Mouse (Mus musculus) megakaryocyte progenitor cell, adult 5-6 weeks (primary cell): ENCODE measurements at regions not wholly inside any gene's neighbourhood (a gene's known extent, or its start where the extent isn't known, plus 50 kb on each side); places are given as distances from the start of the nearest gene placed in this dataset.
"Not testable (repeated sequence)": the region's sequence is repeated elsewhere in the genome, so short reads cannot be mapped to it uniquely, and the experiment has no call there.

Source experiments
- ATAC-seq: replicated peaks from 2 replicates; pipeline ENCODE4 v1.8.0; 2016; ENCODE audit warnings: mild to moderate bottlenecking, moderate TSS enrichment, inconsistent platforms; ENCODE audit not compliant: poor library complexity

- ATAC-seq: peak; percentile 82
These were observed 85.6 kb downstream of the Gxylt1 start for GRCm38 (mm10) chr15:93189266-93189855.

- no peak for ATAC-seq
These were observed 98.8 kb downstream of the Gxylt1 start for GRCm38 (mm10) chr15:93176221-93176620.

- no peak for ATAC-seq
These were observed 106.2 kb downstream of the Gxylt1 start for GRCm38 (mm10) chr15:93168784-93169183.

DNA sequence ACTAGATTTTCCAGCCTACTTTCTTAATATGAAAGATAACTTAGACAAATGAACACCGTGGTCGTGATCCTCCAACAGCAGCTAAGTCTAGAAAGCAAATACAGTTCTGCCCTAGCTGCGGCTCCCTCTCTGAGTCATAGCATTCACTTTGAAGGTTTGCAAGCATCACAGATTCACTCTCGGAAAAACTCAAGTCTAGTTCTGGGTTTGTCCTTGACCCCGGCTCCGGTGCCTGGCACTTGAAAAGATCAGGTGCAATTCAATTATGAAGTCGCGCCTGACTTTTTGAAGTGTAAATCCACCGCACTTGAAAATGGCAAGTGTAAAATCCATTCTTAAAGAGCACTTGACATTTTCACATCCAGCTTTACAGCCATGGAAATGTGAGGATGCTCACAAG is 107.5 kb downstream of the Gxylt1 start:
- ATAC-seq: no peak

DNA sequence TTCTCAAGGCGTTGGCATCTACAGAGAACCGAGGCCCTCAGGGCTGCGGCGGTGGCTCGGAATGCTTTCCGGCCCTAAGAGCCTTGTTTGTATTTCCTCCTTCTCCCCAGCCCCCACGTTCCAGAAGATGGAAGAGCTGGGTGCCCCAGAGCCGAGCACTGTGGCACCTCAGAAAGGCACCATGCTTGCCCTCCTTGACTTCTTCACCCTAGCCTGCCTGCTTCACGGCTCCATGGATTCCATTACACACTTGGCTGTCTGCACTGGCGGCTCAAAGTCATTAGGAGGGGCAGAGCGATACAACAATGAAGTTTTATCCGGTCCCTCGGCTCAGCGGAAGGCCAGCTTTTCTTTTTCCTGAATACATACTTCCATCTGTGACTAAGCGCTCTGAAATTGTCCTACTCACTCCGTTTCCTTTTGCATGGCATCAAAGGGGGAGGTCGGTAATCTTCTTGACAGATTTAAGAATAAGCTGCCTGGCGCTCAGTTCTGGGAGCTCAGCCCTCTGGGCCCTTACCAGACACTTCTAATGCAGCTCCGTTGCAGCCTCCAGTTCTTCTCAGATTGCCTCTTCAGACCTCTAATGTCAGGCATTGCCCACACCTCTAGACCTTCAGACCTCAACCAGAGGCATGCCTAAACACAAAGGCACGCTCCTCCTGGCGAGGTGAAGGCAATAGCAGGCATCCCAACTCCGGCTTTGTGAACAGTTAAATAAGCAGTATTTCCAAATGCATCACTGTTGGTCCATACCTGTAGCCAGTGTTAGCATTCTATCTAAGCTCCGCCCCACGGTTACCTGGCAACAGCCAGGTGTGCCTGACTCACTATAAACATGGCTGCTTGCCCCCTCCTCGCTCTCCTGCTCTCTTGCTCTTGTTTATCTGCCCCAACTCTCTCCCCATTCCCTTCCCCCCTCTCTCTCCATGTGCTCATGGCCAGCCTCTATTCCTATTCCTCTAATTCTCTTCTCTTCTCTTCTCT is 112.8 kb downstream of the Gxylt1 start:
- no peak for ATAC-seq

DNA sequence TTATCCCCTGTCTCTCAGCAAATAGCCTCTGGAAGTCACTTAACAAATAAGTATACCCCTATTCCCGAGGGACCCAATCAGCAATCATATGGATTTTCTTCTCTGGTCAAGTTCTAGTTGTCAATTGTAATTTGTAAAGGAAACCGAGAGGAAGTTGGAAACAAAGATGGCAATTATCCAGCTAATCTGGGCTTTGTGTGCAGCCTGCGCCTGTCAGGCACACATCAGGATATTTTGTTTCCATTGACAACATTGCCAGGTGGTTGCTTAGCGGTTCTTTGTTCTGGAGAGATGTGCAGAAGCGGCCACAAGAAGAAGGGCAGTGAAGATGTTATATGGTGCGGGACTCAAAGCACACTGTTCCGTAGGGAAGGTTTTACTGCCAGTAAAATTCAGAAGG is 113.7 kb downstream of the Gxylt1 start:
- no peak for ATAC-seq

- ATAC-seq: no peak
These were observed 119.2 kb downstream of the Gxylt1 start for GRCm38 (mm10) chr15:93155756-93156155.

GRCm38 (mm10) chr15:93154022-93154421 is 121.0 kb downstream of the Gxylt1 start:
- no peak for ATAC-seq

DNA sequence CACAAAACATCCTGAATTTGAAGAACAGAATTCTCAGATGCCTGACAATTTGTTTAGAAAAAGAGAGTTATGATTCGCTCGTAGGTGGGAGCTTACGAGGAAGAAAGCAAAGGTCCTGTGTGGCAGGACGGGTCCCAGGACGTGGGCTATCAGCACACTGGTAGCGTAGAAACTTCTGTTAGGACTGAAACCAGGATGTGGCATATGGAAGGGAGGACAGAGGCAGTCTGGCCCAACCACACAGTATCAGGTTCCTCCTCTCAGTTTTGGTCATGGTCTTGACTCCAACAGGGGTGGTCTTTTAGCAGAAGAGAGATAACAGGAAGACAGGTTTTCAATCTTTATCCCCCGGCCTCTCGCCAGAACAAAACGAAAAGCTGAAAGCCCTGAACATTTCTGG is 130.1 kb downstream of the Gxylt1 start:
- ATAC-seq: peak; percentile 55; the same call in 1 of the 2 replicates

- ATAC-seq: no peak
These were observed 130.7 kb downstream of the Gxylt1 start for GRCm38 (mm10) chr15:93144264-93144663.

DNA sequence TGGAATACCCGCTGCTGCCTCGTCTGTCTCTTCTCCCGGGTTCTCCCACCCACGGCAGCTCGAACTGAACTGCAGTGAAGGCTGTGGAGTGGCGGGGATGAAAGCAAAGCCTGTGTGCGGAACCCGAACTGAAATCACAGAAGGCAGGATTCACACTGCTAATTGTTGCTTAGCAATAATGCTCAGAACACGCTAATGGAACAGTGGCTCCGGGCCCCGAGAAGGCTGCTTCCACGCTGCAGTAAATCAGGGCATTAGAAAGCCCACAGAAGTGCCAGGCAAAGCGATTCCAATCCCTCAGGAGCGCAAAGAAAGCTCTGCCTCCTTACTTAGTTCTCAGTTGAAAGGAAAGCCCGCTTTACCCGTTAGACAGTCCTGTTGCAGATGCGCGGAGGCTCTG is 141.6 kb downstream of the Gxylt1 start:
- ATAC-seq: no peak

DNA sequence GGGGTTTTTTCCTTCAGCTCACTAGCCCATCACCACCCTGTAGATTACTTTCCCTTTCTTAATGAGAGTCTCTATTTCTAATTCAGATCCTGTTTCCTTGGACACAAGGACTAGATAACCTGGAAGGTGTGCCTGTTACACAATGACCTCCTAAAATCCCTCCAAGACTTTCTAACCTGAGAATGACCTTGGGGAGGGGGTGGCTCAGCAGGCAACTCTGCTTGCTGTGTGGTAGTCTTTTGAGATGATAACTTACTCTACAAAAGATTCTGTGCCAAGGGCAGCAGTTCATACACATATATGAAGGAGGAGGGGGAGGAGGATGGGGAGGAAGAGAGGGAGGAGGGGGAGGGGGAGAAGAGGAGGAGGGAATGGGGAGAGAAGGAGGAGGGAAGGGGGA is 143.9 kb downstream of the Gxylt1 start:
- ATAC-seq: no peak

- ATAC-seq: no peak
These were observed 149.7 kb downstream of the Gxylt1 start for GRCm38 (mm10) chr15:93125261-93125660.

DNA sequence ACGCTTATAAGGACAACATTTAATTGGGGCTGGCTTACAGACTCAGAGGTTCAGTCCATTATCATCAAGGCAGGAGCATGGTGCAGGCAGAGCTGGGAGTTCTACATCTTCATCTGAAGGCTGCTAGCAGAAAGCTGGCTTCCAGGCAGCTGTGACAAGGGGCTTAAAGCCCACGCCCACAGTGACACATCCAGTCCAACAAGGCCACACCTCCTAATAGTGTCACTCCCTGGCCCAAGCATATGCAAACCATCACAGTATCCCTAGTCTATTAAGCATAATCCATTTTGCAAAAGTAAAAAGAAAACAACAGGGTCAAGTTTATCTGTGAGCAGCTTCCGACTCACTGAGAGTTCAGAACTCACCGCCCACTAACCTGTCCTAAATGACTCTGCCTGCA is 153.8 kb downstream of the Gxylt1 start:
- ATAC-seq: no peak

- ATAC-seq: not testable (repeated sequence)
These were observed 157.2 kb downstream of the Gxylt1 start for GRCm38 (mm10) chr15:93117806-93118205.

DNA sequence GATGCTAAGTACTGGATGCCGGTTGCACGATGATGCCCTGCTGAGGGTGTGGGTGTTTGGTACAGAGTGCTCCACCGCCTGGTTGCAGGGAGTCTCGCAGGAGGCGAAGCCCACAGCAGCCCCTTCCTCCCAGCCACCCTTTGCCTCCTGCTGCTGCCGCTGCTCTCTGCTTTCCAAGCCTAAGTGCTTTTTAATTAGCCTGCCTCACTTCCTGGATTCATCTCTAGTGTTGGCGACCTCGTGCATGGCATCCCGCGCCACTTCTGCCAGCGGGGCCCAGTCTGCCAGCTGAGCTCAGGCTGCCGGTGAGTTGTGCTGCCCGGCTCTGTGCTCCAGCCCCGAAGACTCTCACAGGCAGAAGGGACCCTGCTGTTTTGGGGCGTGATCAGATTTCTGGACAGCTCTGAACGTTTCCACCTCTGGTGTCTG is 159.3 kb downstream of the Gxylt1 start:
- ATAC-seq: peak; percentile 77

GRCm38 (mm10) chr15:93104936-93105335 is 170.0 kb downstream of the Gxylt1 start:
- ATAC-seq: no peak

- no peak for ATAC-seq
These were observed 171.6 kb downstream of the Gxylt1 start for GRCm38 (mm10) chr15:93103426-93103825.

GRCm38 (mm10) chr15:93101881-93102280 is 173.1 kb downstream of the Gxylt1 start:
- no peak for ATAC-seq

DNA sequence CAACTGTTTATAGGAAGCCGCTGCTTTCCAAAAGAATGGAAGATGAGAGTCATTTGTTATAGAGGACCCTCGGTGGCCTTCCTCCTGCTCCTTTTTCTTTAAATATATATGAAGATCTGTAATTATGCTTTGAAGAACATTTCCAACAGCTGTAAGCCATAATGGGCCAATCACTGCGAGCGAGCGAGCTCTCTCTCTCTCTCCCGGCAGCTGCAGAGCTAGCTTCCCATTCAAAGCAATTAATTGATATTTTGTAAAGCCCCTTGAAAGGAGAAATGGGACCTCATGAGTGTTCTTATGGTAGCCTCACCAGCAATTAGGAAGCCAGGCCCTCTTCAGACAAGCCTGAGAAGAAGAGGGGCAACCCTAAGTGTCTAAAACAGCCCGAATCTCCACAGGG is 174.1 kb downstream of the Gxylt1 start:
- ATAC-seq: no peak

- peak; percentile 70 for ATAC-seq
These were observed 175.1 kb downstream of the Gxylt1 start for GRCm38 (mm10) chr15:93099840-93100239.

GRCm38 (mm10) chr15:93096335-93096734 is 178.6 kb downstream of the Gxylt1 start:
- ATAC-seq: peak; percentile 36
